Mouse (Mus musculus): ENCODE data around the gene Phtf2.

DNA sequence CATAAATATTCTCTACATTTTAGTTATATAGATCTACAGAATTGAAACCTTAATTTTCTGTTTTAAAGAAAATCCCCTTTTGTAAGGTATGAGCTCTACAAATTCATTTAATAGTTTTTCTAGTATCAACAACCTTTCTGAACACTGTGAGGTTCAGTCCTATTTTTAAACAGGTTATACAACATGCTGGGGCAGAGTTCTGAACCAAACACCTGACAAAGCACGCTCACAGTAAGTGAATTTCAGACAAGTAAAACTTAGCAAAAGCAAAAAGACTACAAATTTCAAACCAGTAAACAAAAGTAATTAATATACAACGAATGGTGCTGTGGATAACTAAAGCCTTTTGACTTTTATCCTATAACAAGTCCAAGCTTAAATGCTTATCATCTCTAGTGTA is 23.5 kb downstream of the Phtf2 start:
- no peak for TF ChIP-seq CTCF (IDR thresholded peaks at IDR 0.05; ENCODE audit: borderline replicate concordance, insufficient read depth, low read depth, low read length)
- no peak for TF ChIP-seq POLR2A (IDR thresholded peaks at IDR 0.05; ENCODE audit: borderline replicate concordance, insufficient read depth, low read length)

Data from cerebellum, adult 2 months (tissue).